Mouse (Mus musculus): ENCODE measurements around the gene Ppp1r26. TPM values are rescaled to one million over a fixed set of nuclear protein-coding genes. Genes with fewer than 3 reads are reported as not detected.

Ppp1r26 gene
- polyA plus RNA-seq, 1 experiment from 2014 or later, result 3.7 TPM

DNA sequence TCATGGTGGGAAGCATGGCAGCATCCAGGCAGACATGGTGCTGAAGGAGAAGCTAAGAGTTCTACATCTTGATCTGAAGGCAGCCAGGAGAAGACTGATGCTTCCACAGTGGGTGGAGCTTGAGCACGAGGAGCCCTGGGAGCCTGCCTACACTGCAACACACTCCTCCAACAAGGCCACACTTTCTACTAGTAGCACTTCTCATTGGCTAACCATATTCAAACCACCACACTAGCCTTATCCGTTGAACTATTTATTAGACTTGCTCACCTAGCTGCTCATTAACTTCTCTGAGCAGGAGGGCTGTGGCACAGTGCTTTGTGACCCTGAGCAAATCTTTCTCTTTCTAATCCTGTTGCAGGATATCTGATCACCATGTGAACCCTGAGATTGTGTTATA lies 37.3 kb downstream of the Ppp1r26 start:
- DNase-seq (ENCODE audit: low spot score), result no peak
- WGBS, result 66% methylated on average over 2 of the region's 2 CpGs
- Histone ChIP-seq H3K27ac (no peak overlapping the region), H3K4me1 (no peaks in the 10 kb centered on the region), H3K27me3 (ENCODE audit: insufficient read depth, poor library complexity, severe bottlenecking) (no peaks in the 10 kb centered on the region), H3K36me3 (no peaks in the 10 kb centered on the region), H3K4me3 (no peak overlapping the region), H3K9me3 (no peaks in the 10 kb centered on the region)

DNA sequence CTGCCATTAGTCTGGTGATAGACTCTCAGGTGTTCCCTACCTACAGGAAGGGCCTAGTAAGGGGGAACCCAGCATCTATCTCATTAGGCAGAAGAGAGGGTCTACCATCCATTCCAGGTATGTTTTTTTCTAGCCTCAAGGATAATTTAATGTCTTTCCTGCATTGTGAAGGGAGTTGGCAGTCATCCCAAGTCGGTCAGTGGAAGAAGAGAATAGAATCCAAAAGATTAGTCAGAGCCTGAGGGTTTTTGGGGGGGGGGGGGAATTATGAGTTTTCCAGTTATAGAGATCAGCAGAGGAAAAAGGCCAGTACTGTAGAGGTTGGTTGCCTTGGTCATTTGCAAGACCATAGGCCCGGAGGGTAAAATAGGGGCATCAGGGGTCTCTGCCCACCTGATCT lies 47.9 kb downstream of the Ppp1r26 start:
- H3K4me1 ChIP-seq, result 0 out of 2 replicates have a peak, but pooled peaks cover 6% of the 10 kb centered on the region
- DNase-seq (ENCODE audit: low spot score), result no peak
- H3K27ac ChIP-seq, result no peak overlapping the region
- 81% methylated on average over 2 of the region's 2 CpGs for WGBS
- no peaks in the 10 kb centered on the region for H3K9me3 ChIP-seq
- H3K4me3 ChIP-seq, result no peak overlapping the region
- no peaks in the 10 kb centered on the region for H3K36me3 ChIP-seq
- 0 out of 2 replicates have a peak, but pooled peaks cover 3% of the 10 kb centered on the region for H3K27me3 ChIP-seq (ENCODE audit: insufficient read depth, poor library complexity, severe bottlenecking)

DNA sequence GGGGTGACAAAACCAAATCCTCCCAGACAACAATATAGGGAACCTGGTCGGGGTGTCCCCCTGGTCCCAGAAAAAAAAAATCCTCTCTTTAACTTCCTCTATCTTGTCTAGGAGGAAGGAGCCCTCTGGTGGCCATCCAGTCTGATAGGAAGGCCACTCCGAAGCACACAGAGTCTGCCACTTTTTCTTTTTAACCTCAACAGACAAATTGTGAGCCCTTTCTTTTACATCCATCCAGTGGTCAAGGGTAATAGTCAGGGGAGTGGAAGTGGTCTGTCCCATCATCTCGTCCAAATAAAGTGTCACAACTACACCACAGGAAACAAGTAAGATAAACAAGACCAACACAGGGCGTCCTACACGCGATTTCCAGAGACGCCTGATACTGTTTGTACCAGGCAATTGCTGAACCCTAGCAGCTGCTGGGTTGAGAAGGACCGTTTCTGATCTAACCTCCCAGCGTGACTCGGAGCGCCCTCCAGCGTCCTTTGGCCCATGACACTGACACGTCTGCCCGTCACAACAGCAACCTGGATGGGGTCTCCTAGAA lies 48.7 kb downstream of the Ppp1r26 start:
- Histone ChIP-seq H3K4me1 (0 out of 2 replicates have a peak, but pooled peaks cover 6% of the 10 kb centered on the region), H3K27ac (no peak overlapping the region), H3K36me3 (no peaks in the 10 kb centered on the region), H3K4me3 (no peak overlapping the region), H3K9me3 (no peaks in the 10 kb centered on the region), H3K27me3 (ENCODE audit: insufficient read depth, poor library complexity, severe bottlenecking) (0 out of 2 replicates have a peak, but pooled peaks cover 3% of the 10 kb centered on the region)
- no peak for DNase-seq (ENCODE audit: low spot score)
- 76% methylated on average over 14 of the region's 14 CpGs for WGBS

DNA sequence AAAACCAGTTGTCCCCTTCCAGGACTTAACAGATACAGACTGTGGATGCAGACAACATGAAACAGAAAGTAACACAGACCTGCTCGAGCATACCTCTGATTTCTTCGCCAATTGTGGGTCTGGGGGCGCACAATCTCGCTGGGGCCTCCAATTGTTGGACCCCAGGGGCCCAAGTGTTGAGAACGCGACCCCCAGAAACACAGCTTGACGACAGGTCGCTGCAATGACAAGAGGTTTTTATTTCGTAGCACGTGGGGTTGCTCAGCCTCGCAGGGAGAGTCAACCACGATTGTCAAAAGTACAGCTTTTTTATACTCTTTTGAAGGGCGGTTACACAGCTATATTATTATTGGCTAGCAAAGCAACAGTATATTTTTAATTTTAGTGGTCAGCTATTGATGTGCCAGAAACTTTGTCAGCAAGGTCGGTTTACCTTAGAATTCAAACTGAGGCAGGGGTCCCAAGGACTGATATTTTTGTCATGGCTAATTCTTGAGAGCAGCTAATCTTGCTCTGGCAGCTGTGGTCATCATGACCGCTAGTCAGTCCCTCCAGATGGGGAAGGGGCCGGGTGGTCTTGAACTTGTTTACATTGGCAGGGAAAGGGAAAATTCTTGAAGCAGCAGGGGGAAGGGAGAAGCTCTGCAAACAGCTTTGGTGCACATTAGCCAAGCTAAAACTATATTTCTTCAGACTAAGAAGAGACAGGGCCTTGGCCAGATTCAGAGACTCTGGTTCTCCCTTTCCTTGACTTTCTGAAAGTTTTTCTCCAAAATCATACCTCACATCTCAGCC lies 49.4 kb downstream of the Ppp1r26 start:
- 0 out of 2 replicates have a peak, but pooled peaks cover 3% of the 10 kb centered on the region for H3K27me3 ChIP-seq (ENCODE audit: insufficient read depth, poor library complexity, severe bottlenecking)
- WGBS, result 83% methylated on average over 16 of the region's 16 CpGs
- H3K36me3 ChIP-seq, result no peaks in the 10 kb centered on the region
- no peak for DNase-seq (ENCODE audit: low spot score)
- 0 out of 2 replicates have a peak, but pooled peaks cover 6% of the 10 kb centered on the region for H3K4me1 ChIP-seq
- H3K27ac ChIP-seq, result no peak overlapping the region
- no peak overlapping the region for H3K4me3 ChIP-seq
- no peaks in the 10 kb centered on the region for H3K9me3 ChIP-seq

DNA sequence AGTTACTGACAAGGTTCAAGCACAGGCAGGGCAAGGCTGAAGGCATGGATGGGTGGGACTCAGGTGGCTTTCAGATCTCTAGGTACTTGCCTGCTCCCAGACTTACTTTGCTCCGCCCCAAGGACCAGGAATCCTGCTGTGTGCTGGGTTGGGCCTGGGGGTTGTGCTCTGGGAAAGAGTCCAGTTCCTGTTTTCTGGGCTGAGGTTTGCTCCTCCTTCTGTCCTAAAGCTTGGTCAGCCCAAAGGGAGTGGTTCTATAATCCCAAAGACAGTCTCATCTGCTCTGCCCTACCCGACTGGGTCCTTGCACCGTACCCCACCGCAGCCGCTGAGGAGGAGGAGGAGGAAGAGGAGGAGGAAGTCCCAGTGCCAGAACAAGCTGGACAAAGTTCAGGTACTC lies 50.1 kb downstream of the Ppp1r26 start, which contains the start of gene Gbgt1:
Gene Gbgt1, plus strand, starts transcription at position 221 of the 400 bp plus-strand sequence.
- Histone ChIP-seq H3K4me3 (no peak within 1 kb of the TSS), H3K9me3 (no peaks in the 10 kb centered on the region), H3K4me1 (0 out of 2 replicates have a peak, but pooled peaks cover 6% of the 10 kb centered on the region), H3K27me3 (ENCODE audit: insufficient read depth, poor library complexity, severe bottlenecking) (peaks cover 7% of the 10 kb centered on the region; the same call in 1 of the 2 replicates), H3K36me3 (no peaks in the 10 kb centered on the region), H3K27ac (no peak within 1 kb of the TSS)
- WGBS, result 78% methylated on average over 5 of the region's 5 CpGs
- DNase-seq (ENCODE audit: low spot score), result no peak

DNA sequence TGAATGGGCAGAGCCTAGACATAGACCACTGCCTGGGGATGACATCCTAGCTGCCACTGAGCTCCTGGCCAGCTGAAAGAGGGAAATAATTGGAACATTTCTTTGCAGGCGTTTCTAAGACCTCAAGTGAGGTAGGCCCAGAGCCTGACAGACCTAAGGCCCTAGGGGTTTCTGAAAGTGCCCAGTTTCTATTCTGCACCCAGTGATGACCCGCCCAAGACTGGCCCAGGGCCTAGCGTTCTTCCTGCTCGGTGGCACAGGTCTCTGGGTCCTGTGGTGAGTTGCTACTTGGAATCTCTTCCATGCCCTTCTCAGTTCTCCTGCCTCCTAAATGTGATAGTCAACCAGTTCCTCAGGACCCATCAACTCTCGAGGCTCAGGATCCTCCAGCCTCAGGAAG lies 51.0 kb downstream of the Ppp1r26 start:
- DNase-seq (ENCODE audit: low spot score), result no peak
- Histone ChIP-seq H3K4me3 (no peak overlapping the region), H3K36me3 (no peaks in the 10 kb centered on the region), H3K27ac (no peak overlapping the region), H3K9me3 (no peaks in the 10 kb centered on the region), H3K27me3 (ENCODE audit: insufficient read depth, poor library complexity, severe bottlenecking) (peaks cover 7% of the 10 kb centered on the region; the same call in 1 of the 2 replicates), H3K4me1 (0 out of 2 replicates have a peak, but pooled peaks cover 6% of the 10 kb centered on the region)
- WGBS, result 76% methylated on average over 5 of the region's 5 CpGs

DNA sequence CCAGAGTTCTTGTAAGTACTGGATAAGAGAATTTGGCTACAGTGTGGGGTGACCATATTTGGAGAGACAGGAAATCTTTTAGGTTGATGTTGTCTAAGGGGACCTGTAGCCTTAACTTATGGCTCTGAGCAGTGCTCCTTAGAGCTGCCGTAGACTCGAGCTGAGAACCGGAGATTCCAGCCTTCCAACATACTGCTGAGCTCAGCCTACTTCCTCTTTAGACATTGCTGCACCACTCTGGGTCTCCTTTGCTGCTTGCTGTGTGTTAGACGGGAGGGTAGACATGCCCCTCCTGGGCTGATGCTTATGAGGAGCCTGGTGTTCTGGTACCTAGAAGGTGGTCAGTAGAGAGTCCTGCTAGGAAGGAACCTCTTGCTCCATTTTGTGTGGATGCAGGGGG lies 51.8 kb downstream of the Ppp1r26 start:
- no peak for DNase-seq (ENCODE audit: low spot score)
- Histone ChIP-seq H3K27ac (no peak overlapping the region), H3K4me1 (0 out of 2 replicates have a peak, but pooled peaks cover 6% of the 10 kb centered on the region), H3K9me3 (no peaks in the 10 kb centered on the region), H3K36me3 (no peaks in the 10 kb centered on the region), H3K4me3 (no peak overlapping the region), H3K27me3 (ENCODE audit: insufficient read depth, poor library complexity, severe bottlenecking) (peaks cover 13% of the 10 kb centered on the region; the same call in 1 of the 2 replicates)
- 76% methylated on average over 4 of the region's 4 CpGs for WGBS

DNA sequence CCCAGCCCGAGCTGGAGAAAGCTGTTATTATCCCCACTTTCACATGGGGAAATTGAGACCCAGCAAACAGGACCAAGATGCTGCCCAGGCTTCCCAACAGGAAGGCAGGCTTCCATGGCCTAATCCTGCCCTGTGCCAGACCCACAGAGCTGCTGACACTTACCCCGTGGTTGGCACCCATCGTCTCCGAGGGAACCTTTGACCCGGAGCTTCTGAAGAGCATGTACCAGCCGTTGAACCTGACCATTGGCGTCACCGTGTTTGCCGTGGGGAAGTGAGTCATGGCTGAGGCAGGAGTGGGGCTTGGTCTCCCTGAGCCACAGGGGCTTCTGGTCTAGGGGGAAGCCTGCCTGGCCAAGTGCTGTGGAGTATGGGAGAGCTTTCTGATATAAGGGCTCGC lies 56.4 kb downstream of the Ppp1r26 start:
- 82% methylated on average over 10 of the region's 10 CpGs for WGBS

DNA sequence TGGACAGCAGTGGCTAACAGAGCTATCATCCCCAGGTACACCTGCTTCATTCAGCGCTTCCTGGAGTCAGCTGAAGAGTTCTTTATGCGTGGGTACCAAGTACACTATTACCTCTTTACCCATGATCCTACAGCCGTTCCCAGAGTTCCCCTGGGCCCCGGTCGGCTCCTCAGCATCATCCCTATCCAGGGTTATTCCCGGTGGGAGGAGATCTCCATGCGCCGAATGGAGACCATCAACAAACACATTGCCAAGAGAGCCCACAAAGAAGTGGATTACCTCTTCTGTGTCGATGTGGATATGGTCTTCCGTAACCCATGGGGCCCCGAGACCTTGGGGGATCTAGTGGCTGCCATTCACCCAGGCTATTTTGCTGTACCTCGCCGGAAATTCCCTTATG lies 58.1 kb downstream of the Ppp1r26 start:
- DNase-seq (ENCODE audit: low spot score), result no peak
- Histone ChIP-seq H3K4me3 (no peak overlapping the region), H3K27me3 (ENCODE audit: insufficient read depth, poor library complexity, severe bottlenecking) (peaks cover 11% of the 10 kb centered on the region; the same call in 1 of the 2 replicates), H3K36me3 (no peaks in the 10 kb centered on the region), H3K4me1 (no peaks in the 10 kb centered on the region), H3K9me3 (no peaks in the 10 kb centered on the region), H3K27ac (no peak overlapping the region)
- 86% methylated on average over 13 of the region's 13 CpGs for WGBS

More for the DNA sequence above, 56.4 kb downstream of the Ppp1r26 start:
- H3K36me3 ChIP-seq, result no peaks in the 10 kb centered on the region
- H3K4me3 ChIP-seq, result no peak overlapping the region
- H3K27me3 ChIP-seq (ENCODE audit: insufficient read depth, poor library complexity, severe bottlenecking), result peaks cover 10% of the 10 kb centered on the region; the same call in 1 of the 2 replicates
- H3K9me3 ChIP-seq, result no peaks in the 10 kb centered on the region
- no peaks in the 10 kb centered on the region for H3K4me1 ChIP-seq
- DNase-seq (ENCODE audit: low spot score), result no peak
- H3K27ac ChIP-seq, result no peak overlapping the region

Other genes with a start within 250 kb of the Ppp1r26 start
- 0.54 and 0.72 TPM in 2 replicates for gene 1700007K13Rik, start 19.5 kb downstream of the Ppp1r26 start, polyA plus RNA-seq (2016; fragmentation: Nextera tagmentation; extraction: Ambion mirVana)
- 60.7 and 67.7 TPM in 2 replicates for gene Mrps2, start 21.3 kb downstream of the Ppp1r26 start, polyA plus RNA-seq (2016; fragmentation: Nextera tagmentation; extraction: Ambion mirVana)
- 0.13 TPM in 1 of 2 replicates, not detected in the other for gene Gbgt1, start 50.1 kb downstream of the Ppp1r26 start, polyA plus RNA-seq (2016; fragmentation: Nextera tagmentation; extraction: Ambion mirVana)
- not detected in 2 replicates for gene Gm10134, start 59.3 kb downstream of the Ppp1r26 start, polyA plus RNA-seq (2016; fragmentation: Nextera tagmentation; extraction: Ambion mirVana)
- 11.6 and 20.5 TPM in 2 replicates for gene Ralgds, start 66.3 kb downstream of the Ppp1r26 start, polyA plus RNA-seq (2016; fragmentation: Nextera tagmentation; extraction: Ambion mirVana)
- gene Cel, start 116.6 kb downstream of the Ppp1r26 start, polyA plus RNA-seq (2016; fragmentation: Nextera tagmentation; extraction: Ambion mirVana), result not detected in 2 replicates
- 37.0 and 45.2 TPM in 2 replicates for gene Gtf3c5, start 137.0 kb downstream of the Ppp1r26 start, polyA plus RNA-seq (2016; fragmentation: Nextera tagmentation; extraction: Ambion mirVana)
- gene Gfi1b, start 175.2 kb downstream of the Ppp1r26 start, polyA plus RNA-seq (2016; fragmentation: Nextera tagmentation; extraction: Ambion mirVana), result 11.0 and 12.2 TPM in 2 replicates
- 17.8 and 23.8 TPM in 2 replicates for gene Tsc1, start 194.4 kb downstream of the Ppp1r26 start, polyA plus RNA-seq (2016; fragmentation: Nextera tagmentation; extraction: Ambion mirVana)